Mouse (Mus musculus): Measurements from ENCODE around the gene Usb1. TPM values are rescaled to one million over a fixed set of nuclear protein-coding genes. Genes with fewer than 3 reads are reported as not detected.
A peak's percentile ranks its signal among the peaks of the same experiment; 100 is the strongest.

The Usb1 gene
- 10 to 100 TPM; 18.5 to 20.5 TPM for total RNA-seq (2021)
- long read RNA-seq, experiment 1, transcript Usb1-201 (7 exons, 1,758 nt), result major isoform, 16 of 24 reads
- long read RNA-seq, experiment 1, partial matches to known transcripts, result 0 of 24 reads
- long read RNA-seq, experiment 1, other reads (novel, unspliced or antisense), result 8 of 24 reads
- long read RNA-seq, experiment 2, transcript Usb1-201 (7 exons, 1,758 nt), result major isoform, 9 of 12 reads
- long read RNA-seq, experiment 2, partial matches to known transcripts, result 2 of 12 reads
- long read RNA-seq, experiment 2, other reads (novel, unspliced or antisense), result 1 of 12 reads

DNA sequence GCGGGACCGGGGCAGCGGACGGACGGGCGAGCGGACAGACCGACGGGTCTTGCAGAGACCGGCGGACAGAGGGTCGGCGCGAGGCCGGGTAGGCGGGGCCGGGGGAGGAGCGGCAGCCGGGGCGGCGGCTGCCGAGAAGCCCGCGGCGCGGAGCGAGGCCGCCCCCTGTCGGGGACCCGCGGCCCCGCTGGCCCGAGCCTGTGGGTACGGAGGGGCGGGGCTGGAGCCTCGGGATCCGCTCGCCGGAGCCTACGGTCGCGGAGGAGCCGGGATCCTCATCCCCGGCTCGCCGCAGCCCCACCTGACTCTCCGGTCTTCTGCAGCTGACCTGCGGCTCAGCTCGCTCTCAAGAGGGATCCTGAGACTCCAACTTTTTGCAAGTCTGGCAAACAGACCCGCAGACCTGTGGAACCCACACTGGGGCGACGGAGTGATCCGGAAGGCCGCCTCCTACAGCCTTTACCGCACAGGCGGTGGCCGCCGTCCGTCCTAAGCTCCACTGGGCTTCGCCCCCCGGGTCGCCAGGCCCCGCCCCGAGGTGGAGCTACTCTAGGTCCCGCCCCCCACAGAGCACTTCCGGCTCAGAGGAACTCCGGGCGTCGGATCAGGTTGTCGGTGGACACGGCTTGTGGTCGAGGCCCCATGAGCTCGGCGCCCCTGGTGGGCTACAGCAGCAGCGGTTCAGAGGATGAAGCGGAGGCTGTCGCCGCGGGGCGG, at the start of gene Usb1, which contains the start of gene Zfp319:
TSS of gene Usb1 (plus strand) at position 565 of the 717 bp plus-strand sequence.
TSS of gene Zfp319 (minus strand) at position 231 of the 717 bp plus-strand sequence.
- DNase-seq, result peak; percentile 98

- DNase-seq, result no peak
Observed at GRCm38 (mm10) chr8:95289066-95289650, 42.9 kb upstream of the Usb1 start.

- DNase-seq, result peak; percentile 84
Observed at GRCm38 (mm10) chr8:95293172-95293571, 38.9 kb upstream of the Usb1 start.

DNA sequence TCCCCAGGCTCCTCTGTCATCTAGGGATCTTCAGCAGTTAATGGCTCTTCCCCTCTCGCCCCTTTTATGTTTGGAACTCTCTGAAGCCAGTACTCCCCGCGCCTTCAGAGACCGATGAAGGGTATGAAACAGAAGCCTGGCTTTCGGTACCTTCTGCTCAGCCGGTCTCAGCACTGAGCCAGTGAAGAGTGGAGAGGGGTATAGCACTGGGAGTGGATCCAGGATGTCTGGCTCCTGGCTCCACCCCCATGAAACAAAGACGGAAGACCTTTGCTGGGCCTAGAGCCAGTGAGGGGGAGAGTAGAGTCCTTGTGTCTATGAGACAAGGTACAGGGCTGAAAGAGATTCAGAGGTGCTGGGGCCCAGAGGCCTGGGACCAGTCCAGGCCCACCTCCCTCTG, 38.2 kb upstream of the Usb1 start:
- DNase-seq, result peak; percentile 28

DNA sequence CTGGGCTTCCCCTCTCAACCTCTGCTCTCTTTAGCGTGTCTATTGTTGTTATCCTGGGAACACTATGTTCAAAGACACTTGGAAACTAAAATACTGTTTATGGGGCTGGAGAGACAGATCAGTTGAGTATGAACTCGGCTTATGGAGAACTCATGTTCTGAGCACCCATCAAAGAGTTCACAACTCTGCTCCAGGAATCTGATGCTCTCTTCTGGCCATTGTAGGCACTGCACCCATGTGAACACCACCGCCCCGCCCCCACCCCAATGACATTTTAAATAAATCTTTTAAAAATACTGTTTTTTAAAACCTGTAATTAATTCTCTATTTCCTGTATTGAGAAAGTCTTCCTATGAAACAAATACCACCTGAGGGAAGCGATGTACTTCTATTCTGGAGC, 29.7 kb upstream of the Usb1 start:
- peak; percentile 61 for DNase-seq

GRCm38 (mm10) chr8:95305526-95305925, 26.6 kb upstream of the Usb1 start:
- no peak for DNase-seq

- no peak for DNase-seq
Observed at GRCm38 (mm10) chr8:95306431-95306830, 25.7 kb upstream of the Usb1 start, which contains the start of gene Cngb1. Cngb1 (minus strand) TSS chr8:95306585.

DNA sequence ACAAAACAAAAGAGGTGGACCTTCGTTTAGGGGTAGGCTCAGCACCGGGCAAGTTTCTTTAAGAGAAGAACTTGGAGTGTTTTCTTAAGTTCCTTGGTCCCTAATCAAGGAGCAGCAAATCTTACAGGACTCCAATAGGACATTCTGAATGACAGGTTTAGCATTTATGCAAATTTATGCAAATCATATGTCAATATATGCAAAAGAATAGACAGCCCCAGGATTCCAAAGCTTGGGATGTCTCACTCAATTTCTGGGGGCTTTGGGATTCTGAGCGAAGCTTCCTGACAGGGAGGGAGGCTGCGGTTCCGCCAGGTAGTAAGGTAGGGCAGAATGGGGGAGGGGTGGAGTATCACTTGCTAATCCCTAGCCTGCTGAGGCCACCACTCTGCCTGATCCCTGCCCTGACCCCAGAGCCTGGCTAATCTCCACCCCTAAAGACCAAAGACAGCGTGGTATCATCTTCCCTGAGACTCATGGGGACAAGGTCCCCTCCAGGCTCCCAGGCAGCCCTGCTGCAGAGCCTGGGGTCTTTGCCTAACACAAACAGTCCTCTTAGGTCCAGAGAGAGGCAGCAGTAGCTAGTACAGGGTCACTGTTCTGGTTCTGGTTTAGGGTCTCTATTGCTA, 21.6 kb upstream of the Usb1 start, which contains the start of gene Tepp:
TSS of gene Tepp (plus strand) at position 225 of the 629 bp plus-strand sequence.
- DNase-seq, result no peak

GRCm38 (mm10) chr8:95312836-95313235, 19.2 kb upstream of the Usb1 start:
- DNase-seq, result peak; percentile 74

DNA sequence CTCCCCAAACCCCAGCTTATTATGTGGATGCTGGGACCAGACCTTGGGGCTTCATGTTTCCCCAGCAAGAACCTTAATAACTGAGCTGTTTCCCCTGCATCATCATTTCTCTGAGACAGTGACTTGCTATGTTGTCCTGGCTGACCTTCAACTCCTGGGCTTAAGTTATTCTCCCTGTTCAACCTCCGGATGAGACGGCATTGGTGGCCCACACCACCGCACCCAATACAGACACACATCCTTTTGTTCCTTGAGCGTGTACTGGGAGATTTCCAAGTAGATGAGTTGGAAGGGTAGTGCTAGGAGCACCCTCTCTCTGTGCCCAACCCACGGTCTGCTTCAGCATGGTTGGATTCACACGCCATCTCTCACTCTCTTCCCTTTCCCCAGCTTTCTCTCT, 18.2 kb upstream of the Usb1 start:
- no peak for DNase-seq

DNA sequence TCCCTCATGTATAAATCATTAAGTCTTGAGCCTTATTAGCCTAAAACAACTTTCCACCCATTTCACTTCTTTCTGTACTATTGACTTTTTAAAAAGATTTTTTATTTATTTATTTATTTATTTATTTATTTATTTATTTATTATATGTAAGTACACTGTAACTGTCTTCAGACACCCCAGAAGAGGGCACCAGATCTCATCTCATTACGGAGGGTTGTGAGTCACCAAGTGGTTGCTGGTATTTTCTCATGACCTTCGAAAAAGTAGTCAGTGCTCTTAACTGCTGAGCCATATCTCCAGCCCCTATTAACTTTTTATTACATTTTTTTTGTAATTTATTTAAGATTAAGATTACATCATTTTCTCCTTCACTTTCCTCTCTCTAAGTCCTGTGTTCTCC, 17.4 kb upstream of the Usb1 start:
- DNase-seq, result peak; percentile 44

DNA sequence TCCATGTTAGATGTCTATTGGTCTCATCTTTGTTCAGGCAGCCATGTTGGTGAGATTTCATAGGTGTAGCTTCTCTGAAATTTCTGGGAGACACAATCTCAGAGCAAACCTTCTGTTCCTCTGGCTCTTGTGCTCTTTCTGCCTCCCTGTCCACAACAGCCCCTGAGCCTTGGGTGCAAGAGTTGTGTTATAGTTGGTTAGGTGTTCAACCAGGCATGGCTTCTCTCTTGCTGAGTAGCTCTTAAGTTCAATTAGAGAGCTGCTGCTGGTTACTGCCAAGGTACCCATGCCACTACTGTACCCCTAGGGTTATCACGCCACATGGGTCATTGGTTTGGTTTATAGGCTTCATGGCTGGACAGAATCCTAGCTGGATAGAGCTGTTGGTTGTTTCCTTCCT, 16.7 kb upstream of the Usb1 start:
- no peak for DNase-seq

- DNase-seq, result peak; percentile 75
Observed at GRCm38 (mm10) chr8:95320224-95321139, 11.6 kb upstream of the Usb1 start.

DNA sequence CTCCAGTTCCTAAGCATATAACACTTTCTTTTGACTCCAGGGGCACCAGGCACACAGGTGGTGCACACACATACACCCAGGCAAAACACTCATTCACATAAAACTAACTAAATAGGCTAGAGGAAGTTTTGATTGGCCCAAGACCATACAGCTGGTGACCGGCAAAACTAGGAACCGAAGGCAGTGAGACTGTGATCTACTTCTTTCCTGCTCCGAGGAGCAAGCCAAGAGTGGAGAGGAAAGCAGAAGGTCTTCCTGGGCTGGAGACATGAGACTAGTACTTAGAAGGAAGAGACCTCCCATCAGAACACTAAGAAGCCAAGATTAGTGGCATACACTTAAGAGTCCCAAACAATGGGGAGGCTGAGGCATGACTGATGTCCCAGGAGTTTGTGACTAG, 8.9 kb upstream of the Usb1 start:
- DNase-seq, result no peak

DNA sequence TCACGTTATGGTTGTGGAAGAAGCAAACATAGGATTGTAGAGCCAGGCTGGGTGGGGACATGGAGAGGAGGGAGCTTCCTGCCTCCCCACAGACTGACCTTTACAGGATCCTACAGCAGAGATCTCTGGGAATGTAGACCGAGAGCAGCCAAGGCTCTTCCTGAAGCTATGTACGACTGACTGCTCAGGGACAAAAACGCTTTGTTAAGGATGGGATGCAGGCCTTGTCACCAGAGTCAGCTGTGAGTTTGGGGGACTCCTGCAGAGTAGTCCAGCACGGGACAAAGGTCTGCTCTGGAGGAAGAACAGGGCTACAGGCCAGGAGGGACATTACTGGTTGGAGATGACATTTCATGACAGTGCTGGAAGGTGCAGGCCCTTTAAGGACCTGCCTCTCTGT, 7.4 kb upstream of the Usb1 start:
- DNase-seq, result no peak

DNA sequence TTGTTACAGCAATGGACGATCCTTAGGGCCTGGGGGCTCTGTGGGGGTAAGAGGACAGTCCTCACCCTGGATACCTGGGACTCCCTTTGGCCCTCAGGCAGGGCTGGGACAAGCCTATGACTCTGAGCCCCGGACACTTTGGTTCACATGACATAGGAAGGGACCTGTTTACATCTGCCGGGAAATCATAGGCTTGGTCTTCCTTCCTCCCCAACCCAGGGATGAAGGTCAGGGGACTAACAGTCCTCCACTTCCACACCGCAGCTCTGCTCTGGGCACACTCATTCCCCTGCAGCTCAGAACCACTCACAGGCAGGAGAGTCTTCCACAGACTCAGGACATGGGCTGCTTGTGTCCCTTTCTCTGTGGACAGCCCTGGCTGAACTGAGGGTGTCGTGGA, 5.3 kb upstream of the Usb1 start:
- no peak for DNase-seq

- no peak for DNase-seq
Observed at GRCm38 (mm10) chr8:95327866-95328465, 4.1 kb upstream of the Usb1 start.

GRCm38 (mm10) chr8:95330367-95330766, 1.7 kb upstream of the Usb1 start:
- DNase-seq, result no peak

- DNase-seq, result no peak
Observed at GRCm38 (mm10) chr8:95331156-95331719, 846 bp upstream of the Usb1 start.

DNA sequence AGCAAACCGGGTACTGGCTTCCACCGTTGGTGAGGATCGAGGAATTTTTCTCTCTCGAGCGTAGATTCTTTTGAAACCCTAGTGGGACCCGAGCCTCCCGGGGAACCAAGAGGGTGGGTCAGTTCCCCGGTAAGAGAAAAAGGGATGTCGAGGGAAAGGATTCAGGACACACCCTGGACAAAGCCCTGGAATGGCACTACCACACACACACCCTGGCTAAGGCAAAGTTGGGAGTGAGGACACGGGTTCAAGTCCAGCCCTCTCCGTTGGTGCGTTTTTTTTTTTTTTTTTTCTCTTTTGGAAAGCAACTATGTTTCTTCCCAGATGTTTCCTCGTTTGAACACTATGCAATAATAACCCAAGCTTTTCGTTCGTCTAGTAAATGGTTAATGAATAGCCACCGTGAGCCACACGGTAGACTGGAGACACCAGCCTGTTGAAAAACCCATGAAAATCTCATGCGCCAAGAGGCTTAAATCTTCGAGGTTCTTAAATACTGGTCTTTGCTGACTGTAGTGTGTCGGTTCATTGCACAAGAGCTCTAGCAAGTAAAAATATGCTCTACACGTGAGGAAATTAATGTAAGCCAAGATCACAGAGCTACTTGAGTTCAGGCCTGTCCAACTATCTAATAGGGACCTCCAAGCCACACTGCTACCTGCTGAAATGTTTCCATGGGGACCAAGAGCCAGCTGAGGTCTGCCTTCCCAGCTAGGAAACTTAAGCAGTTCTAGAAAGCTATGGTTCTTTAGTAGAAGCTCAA, 534 bp downstream of the Usb1 start:
- no peak for DNase-seq

Measured in adrenal gland, postnatal 10 days (tissue).